Mouse (Mus musculus) MEL-GATA-1-ER (cell line): ENCODE results near the gene Osbpl6.

Source experiments
- DNase-seq: peaks from one replicate; pipeline ENCODE4 v3.0.0-alpha.2; 2012; ENCODE audit warnings: low read depth; ENCODE audit errors: extremely low read depth

The Osbpl6 gene

GRCm38 (mm10) chr2:76647441-76647869 is 241.1 kb downstream of the Osbpl6 start:
- DNase-seq: no peak

DNA sequence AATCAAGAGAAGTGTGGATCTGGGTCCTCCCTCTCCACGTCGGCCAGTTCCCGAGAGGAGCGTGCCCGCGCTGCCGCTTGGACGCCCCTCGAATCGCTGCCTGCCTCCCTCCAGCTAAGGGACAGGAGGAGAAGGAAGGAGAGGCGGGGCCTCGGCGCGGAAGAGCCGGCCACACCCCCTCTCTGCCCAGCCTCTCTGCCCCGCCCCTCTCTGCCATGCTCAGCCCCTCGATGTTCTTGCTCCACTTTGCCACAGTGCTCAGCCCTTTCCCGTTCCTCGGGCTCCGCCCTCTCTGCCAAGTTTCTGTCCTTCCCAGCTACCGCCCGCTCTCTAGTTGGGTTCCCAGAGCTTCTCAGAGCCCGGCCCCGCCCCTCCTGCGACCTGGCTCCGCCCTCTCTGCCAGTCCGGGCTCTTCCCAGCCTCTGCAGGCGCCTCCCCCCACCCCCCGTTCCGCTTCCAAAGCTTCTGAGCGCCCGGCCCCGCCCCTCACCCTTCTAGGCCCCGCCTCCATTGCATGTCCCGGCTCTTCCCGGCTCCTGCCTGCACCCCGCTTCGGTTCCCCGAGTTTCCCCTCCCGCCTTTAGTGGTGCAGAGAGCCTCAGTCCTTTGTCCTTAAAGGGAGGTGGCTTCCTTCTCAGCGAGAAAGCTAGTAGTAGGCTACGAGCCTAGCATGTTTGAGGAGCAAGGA is 241.7 kb downstream of the Osbpl6 start, which contains the start of the genes Prkra and Pjvk:
Prkra (minus strand) TSS at position 133 of the 688 bp plus-strand sequence.
Pjvk (plus strand) TSS at position 594 of the 688 bp plus-strand sequence.
- peak; percentile 91 for DNase-seq

- DNase-seq: no peak
Observed at GRCm38 (mm10) chr2:76648666-76649141, 242.4 kb downstream of the Osbpl6 start.
